Mouse (Mus musculus): ENCODE data around the gene Gipr. TPM values are rescaled to one million over a fixed set of nuclear protein-coding genes. Genes with fewer than 3 reads are reported as not detected.
A peak's percentile ranks its signal among the peaks of the same experiment; 100 is the strongest.

Gene Gipr
- polyA plus RNA-seq, 1 experiment from 2014 or later, result 0.37 TPM

GRCm38 (mm10) chr7:19121686-19122085 lies 44.2 kb downstream of the Gipr start:
- peaks cover 7% of the 10 kb centered on the region; the same call in 1 of the 2 replicates for H3K27me3 ChIP-seq
- WGBS, result 86% methylated on average over 4 of the region's 4 CpGs
- ATAC-seq (ENCODE audit: insufficient number of reproducible peaks, insufficient read depth, low FRiP score, low TSS enrichment, low read depth), result no peak
- peaks cover 23% of the 10 kb centered on the region for H3K4me1 ChIP-seq
- H3K27ac ChIP-seq, result no peak overlapping the region
- H3K4me2 ChIP-seq, result no peak overlapping the region
- H3K9ac ChIP-seq, result no peak overlapping the region
- H3K4me3 ChIP-seq, result no peak overlapping the region
- peaks cover 7% of the 10 kb centered on the region for H3K36me3 ChIP-seq
- no peaks in the 10 kb centered on the region; the same call in 1 of the 2 replicates for H3K9me3 ChIP-seq

GRCm38 (mm10) chr7:19119631-19120429 lies 46.1 kb downstream of the Gipr start, which contains the start of gene Fbxo46:
Fbxo46 (plus strand) TSS chr7:19119859.
- H3K4me1 ChIP-seq, result peaks cover 23% of the 10 kb centered on the region
- H3K9ac ChIP-seq, result peak within 1 kb of the TSS; percentile 85
- H3K27me3 ChIP-seq, result peaks cover 7% of the 10 kb centered on the region; the same call in 1 of the 2 replicates
- H3K4me3 ChIP-seq, result peak within 1 kb of the TSS; percentile 72
- WGBS, result 2% methylated on average over 34 of the region's 34 CpGs
- no peaks in the 10 kb centered on the region; the same call in 1 of the 2 replicates for H3K9me3 ChIP-seq
- ATAC-seq (ENCODE audit: insufficient number of reproducible peaks, insufficient read depth, low FRiP score, low TSS enrichment, low read depth), result peak; percentile 95
- peak within 1 kb of the TSS; percentile 90 for H3K4me2 ChIP-seq
- H3K36me3 ChIP-seq, result no peaks in the 10 kb centered on the region
- peak within 1 kb of the TSS; percentile 44; the same call in 1 of the 2 replicates for H3K27ac ChIP-seq

- no peaks in the 10 kb centered on the region for H3K36me3 ChIP-seq
- peaks cover 23% of the 10 kb centered on the region for H3K4me1 ChIP-seq
- WGBS, result 91% methylated on average over 8 of the region's 8 CpGs
- no peak overlapping the region for H3K9ac ChIP-seq
- ATAC-seq (ENCODE audit: insufficient number of reproducible peaks, insufficient read depth, low FRiP score, low TSS enrichment, low read depth), result no peak
- H3K27ac ChIP-seq, result no peak overlapping the region
- peaks cover 7% of the 10 kb centered on the region; the same call in 1 of the 2 replicates for H3K27me3 ChIP-seq
- no peaks in the 10 kb centered on the region; the same call in 1 of the 2 replicates for H3K9me3 ChIP-seq
- H3K4me3 ChIP-seq, result no peak overlapping the region
- H3K4me2 ChIP-seq, result no peak overlapping the region
Measured at GRCm38 (mm10) chr7:19119083-19119482, 46.8 kb downstream of the Gipr start.

- Histone ChIP-seq H3K27ac (no peak within 1 kb of the TSS), H3K27me3 (peaks cover 7% of the 10 kb centered on the region; the same call in 1 of the 2 replicates), H3K9me3 (no peaks in the 10 kb centered on the region; the same call in 1 of the 2 replicates), H3K9ac (no peak within 1 kb of the TSS), H3K4me2 (peak within 1 kb of the TSS; percentile 51), H3K4me1 (peaks cover 23% of the 10 kb centered on the region), H3K4me3 (peak within 1 kb of the TSS; percentile 26), H3K36me3 (no peaks in the 10 kb centered on the region)
- WGBS, result 21% methylated on average over 64 of the region's 64 CpGs
- ATAC-seq (ENCODE audit: insufficient number of reproducible peaks, insufficient read depth, low FRiP score, low TSS enrichment, low read depth), result peak; percentile 18; the same call in 1 of the 2 replicates
Measured at GRCm38 (mm10) chr7:19118028-19118771, 47.7 kb downstream of the Gipr start, which contains the start of gene Gm4969. Gm4969 (minus strand) TSS chr7:19118368.

GRCm38 (mm10) chr7:19109565-19109964 lies 56.4 kb downstream of the Gipr start:
- Histone ChIP-seq H3K36me3 (no peaks in the 10 kb centered on the region), H3K4me2 (no peak overlapping the region), H3K9ac (no peak overlapping the region), H3K4me3 (no peak overlapping the region), H3K9me3 (no peaks in the 10 kb centered on the region), H3K27me3 (no peaks in the 10 kb centered on the region), H3K27ac (no peak overlapping the region), H3K4me1 (no peaks in the 10 kb centered on the region)
- no peak for ATAC-seq (ENCODE audit: insufficient number of reproducible peaks, insufficient read depth, low FRiP score, low TSS enrichment, low read depth)
- WGBS, result 76% methylated on average over 1 of the region's 1 CpGs

GRCm38 (mm10) chr7:19107436-19107835 lies 58.5 kb downstream of the Gipr start:
- 65% methylated on average over 3 of the region's 3 CpGs for WGBS
- Histone ChIP-seq H3K9me3 (peaks cover 8% of the 10 kb centered on the region; the same call in 1 of the 2 replicates), H3K9ac (no peak overlapping the region), H3K4me1 (no peaks in the 10 kb centered on the region), H3K27ac (no peak overlapping the region), H3K27me3 (no peaks in the 10 kb centered on the region), H3K4me2 (no peak overlapping the region), H3K36me3 (peaks cover 6% of the 10 kb centered on the region; the same call in 1 of the 2 replicates), H3K4me3 (no peak overlapping the region)
- no peak for ATAC-seq (ENCODE audit: insufficient number of reproducible peaks, insufficient read depth, low FRiP score, low TSS enrichment, low read depth)

MicroRNAs encoded within 50 kb of the gene (microRNA counts, 519-probe panel; counts per million panel counts)
- 236 counts per million, percentile 44 among the panel's probes with 10 or more counts for microRNA mmu-miR-330

Small RNA genes within 50 kb of the gene (microRNA-seq; reads per million reads assigned to microRNA genes)
- 209 reads per million, percentile 62 among the genes with 10 or more reads in this experiment for gene Mir330

Other genes starting within 250 kb of the Gipr start
- 0.62 and 0.65 TPM in 2 replicates for gene Nova2, start 240.2 kb downstream of the Gipr start, polyA plus RNA-seq (2015; fragmentation: Nextera tagmentation; extraction: Ambion mirVana)
- gene Nanos2, start 178.7 kb downstream of the Gipr start, polyA plus RNA-seq (2015; fragmentation: Nextera tagmentation; extraction: Ambion mirVana), result not detected in 2 replicates
- gene Mypop, start 174.9 kb downstream of the Gipr start, polyA plus RNA-seq (2015; fragmentation: Nextera tagmentation; extraction: Ambion mirVana), result 6.0 and 6.7 TPM in 2 replicates
- 30.1 and 33.2 TPM in 2 replicates for gene Irf2bp1, start 162.1 kb downstream of the Gipr start, polyA plus RNA-seq (2015; fragmentation: Nextera tagmentation; extraction: Ambion mirVana)
- 0.62 and 1.8 TPM in 2 replicates for gene Foxa3, start 142.6 kb downstream of the Gipr start, polyA plus RNA-seq (2015; fragmentation: Nextera tagmentation; extraction: Ambion mirVana)
- gene Sympk, start 141.8 kb downstream of the Gipr start, polyA plus RNA-seq (2015; fragmentation: Nextera tagmentation; extraction: Ambion mirVana), result 36.0 and 43.2 TPM in 2 replicates
- gene Rsph6a, start 111.4 kb downstream of the Gipr start, polyA plus RNA-seq (2015; fragmentation: Nextera tagmentation; extraction: Ambion mirVana), result not detected in 2 replicates
- gene Dmwd, start 89.9 kb downstream of the Gipr start, polyA plus RNA-seq (2015; fragmentation: Nextera tagmentation; extraction: Ambion mirVana), result 16.4 and 17.6 TPM in 2 replicates
- gene Dmpk, start 82.3 kb downstream of the Gipr start, polyA plus RNA-seq (2015; fragmentation: Nextera tagmentation; extraction: Ambion mirVana), result 13.1 and 16.8 TPM in 2 replicates
- 14.7 and 15.3 TPM in 2 replicates for gene Six5, start 71.5 kb downstream of the Gipr start, polyA plus RNA-seq (2015; fragmentation: Nextera tagmentation; extraction: Ambion mirVana)
- gene Gm4969, start 47.8 kb downstream of the Gipr start, polyA plus RNA-seq (2015; fragmentation: Nextera tagmentation; extraction: Ambion mirVana), result 3.5 and 4.4 TPM in 2 replicates
- 15.3 and 16.6 TPM in 2 replicates for gene Fbxo46, start 46.3 kb downstream of the Gipr start, polyA plus RNA-seq (2015; fragmentation: Nextera tagmentation; extraction: Ambion mirVana)
- gene Qpctl, start 16.8 kb downstream of the Gipr start, polyA plus RNA-seq (2015; fragmentation: Nextera tagmentation; extraction: Ambion mirVana), result 15.2 and 16.2 TPM in 2 replicates
- 137 and 167 TPM in 2 replicates for gene Snrpd2, start 16.4 kb downstream of the Gipr start, polyA plus RNA-seq (2015; fragmentation: Nextera tagmentation; extraction: Ambion mirVana)
- 5.1 and 7.2 TPM in 2 replicates for gene Eml2, start 10.3 kb upstream of the Gipr start, polyA plus RNA-seq (2015; fragmentation: Nextera tagmentation; extraction: Ambion mirVana)
- 1.6 and 1.9 TPM in 2 replicates for gene Gpr4, start 46.4 kb upstream of the Gipr start, polyA plus RNA-seq (2015; fragmentation: Nextera tagmentation; extraction: Ambion mirVana)
- gene Opa3, start 62.2 kb upstream of the Gipr start, polyA plus RNA-seq (2015; fragmentation: Nextera tagmentation; extraction: Ambion mirVana), result 36.2 and 38.2 TPM in 2 replicates
- gene Vasp, start 105.7 kb upstream of the Gipr start, polyA plus RNA-seq (2015; fragmentation: Nextera tagmentation; extraction: Ambion mirVana), result 57.3 and 64.0 TPM in 2 replicates
- gene Ppm1n, start 113.9 kb upstream of the Gipr start, polyA plus RNA-seq (2015; fragmentation: Nextera tagmentation; extraction: Ambion mirVana), result not detected in 2 replicates
- gene Rtn2, start 116.5 kb upstream of the Gipr start, polyA plus RNA-seq (2015; fragmentation: Nextera tagmentation; extraction: Ambion mirVana), result 10.2 and 11.7 TPM in 2 replicates
- gene Fosb, start 143.9 kb upstream of the Gipr start, polyA plus RNA-seq (2015; fragmentation: Nextera tagmentation; extraction: Ambion mirVana), result 0.06 and 0.23 TPM in 2 replicates
- 93.2 and 106 TPM in 2 replicates for gene Ercc1, start 178.7 kb upstream of the Gipr start, polyA plus RNA-seq (2015; fragmentation: Nextera tagmentation; extraction: Ambion mirVana)
- gene Cd3eap, start 193.4 kb upstream of the Gipr start, polyA plus RNA-seq (2015; fragmentation: Nextera tagmentation; extraction: Ambion mirVana), result 29.4 and 30.5 TPM in 2 replicates
- gene Ppp1r13l, start 193.6 kb upstream of the Gipr start, polyA plus RNA-seq (2015; fragmentation: Nextera tagmentation; extraction: Ambion mirVana), result 8.3 and 12.6 TPM in 2 replicates
- gene Ercc2, start 215.9 kb upstream of the Gipr start, polyA plus RNA-seq (2015; fragmentation: Nextera tagmentation; extraction: Ambion mirVana), result 17.0 and 17.4 TPM in 2 replicates
- 14.5 and 14.8 TPM in 2 replicates for gene Klc3, start 238.0 kb upstream of the Gipr start, polyA plus RNA-seq (2015; fragmentation: Nextera tagmentation; extraction: Ambion mirVana)
- gene Ckm, start 238.6 kb upstream of the Gipr start, polyA plus RNA-seq (2015; fragmentation: Nextera tagmentation; extraction: Ambion mirVana), result 2.1 TPM in 1 of 2 replicates, not detected in the other